Mouse (Mus musculus): ENCODE results near the gene Fndc9. TPM values are rescaled to one million over a fixed set of nuclear protein-coding genes. Genes with fewer than 3 reads are reported as not detected.

Gene Fndc9
- polyA plus RNA-seq (2012; rRNA removed), result 1.2 and 1.8 TPM in 2 replicates

GRCm38 (mm10) chr11:46235334-46235733 is at the start of gene Fndc9:
Gene Fndc9 (plus strand): TSS chr11:46235531.

Other genes starting within 250 kb of the Fndc9 start
- gene Gm12166, start 183.2 kb upstream of the Fndc9 start, polyA plus RNA-seq (2012; rRNA removed), result 5.7 and 20.7 TPM in 2 replicates
- gene Adam19, start 179.5 kb upstream of the Fndc9 start, polyA plus RNA-seq (2012; rRNA removed), result 3.4 and 4.3 TPM in 2 replicates
- gene Nipal4, start 69.0 kb upstream of the Fndc9 start, polyA plus RNA-seq (2012; rRNA removed), result 8.3 and 12.5 TPM in 2 replicates
- gene Cyfip2, start 77.3 kb downstream of the Fndc9 start, polyA plus RNA-seq (2012; rRNA removed), result 0.94 and 1.1 TPM in 2 replicates
- gene Itk, start 154.0 kb downstream of the Fndc9 start, polyA plus RNA-seq (2012; rRNA removed), result 0.06 and 0.11 TPM in 2 replicates
- 0.05 TPM in 1 of 2 replicates, not detected in the other for gene Fam71b, start 161.0 kb downstream of the Fndc9 start, polyA plus RNA-seq (2012; rRNA removed)
- gene Med7, start 201.4 kb downstream of the Fndc9 start, polyA plus RNA-seq (2012; rRNA removed), result 8.6 and 14.6 TPM in 2 replicates
- gene Havcr2, start 219.4 kb downstream of the Fndc9 start, polyA plus RNA-seq (2012; rRNA removed), result not detected in 2 replicates